Mouse (Mus musculus) ES-E14 (cell line): ENCODE results near the gene Ano9.

Experiments
- CHD2 ChIP-seq: IDR thresholded peaks from 2 replicates; pipeline ENCODE4 v1.6.1; 2014; ENCODE audit warnings: mild to moderate bottlenecking, low read depth, low read length, inconsistent platforms
- HCFC1 ChIP-seq: IDR thresholded peaks from 2 replicates; pipeline ENCODE4 v1.6.1; 2012; ENCODE audit warnings: low read length, inconsistent platforms, borderline replicate concordance; ENCODE audit not compliant: insufficient read depth
- MAFK ChIP-seq: IDR thresholded peaks from 2 replicates; pipeline ENCODE4 v1.6.1; 2014; ENCODE audit warnings: mild to moderate bottlenecking, low read depth, low read length, inconsistent platforms; ENCODE audit not compliant: insufficient read depth
- ZC3H11A ChIP-seq: IDR thresholded peaks from 2 replicates; pipeline ENCODE4 v1.6.1; 2012; ENCODE audit warnings: low read depth, mild to moderate bottlenecking, inconsistent platforms, low read length, borderline replicate concordance
- ZNF384 ChIP-seq: IDR thresholded peaks from 2 replicates; pipeline ENCODE4 v1.6.1; 2012; ENCODE audit warnings: low read depth, low read length, inconsistent platforms

GRCm38 (mm10) chr7:141121051-141121531 is 3.5 kb upstream of the Ano9 start:
- TF ChIP-seq CHD2 = no peak
- no peak for TF ChIP-seq MAFK
- TF ChIP-seq ZC3H11A = no peak
- no peak for TF ChIP-seq HCFC1
- no peak for TF ChIP-seq ZNF384
